Mouse (Mus musculus) intestine, postnatal 0 days (tissue): ENCODE data around the gene Fv1. TPM values are rescaled to one million over a fixed set of nuclear protein-coding genes. Genes with fewer than 3 reads are reported as not detected.
A peak's percentile ranks its signal among the peaks of the same experiment; 100 is the strongest.
"Not testable (repeated sequence)": the region's sequence is repeated elsewhere in the genome, so short reads cannot be mapped to it uniquely, and the experiment has no call there.

Experiments
- ATAC-seq: fragments of 200-750 bp; cut with Nextera tagmentation; 2 replicates; pipeline ENCODE4 v1.8.0; 2017; ENCODE audit warnings: mild to moderate bottlenecking, moderate TSS enrichment, moderate library complexity
- H3K27ac ChIP-seq: fragments of 300-500 bp; sonication (generic); 2 replicates; pipeline ENCODE4 v1.5.1; 2014; ENCODE audit warnings: mild to moderate bottlenecking, low read depth, low read length, moderate library complexity
- H3K27me3 ChIP-seq: fragments of 300-500 bp; sonication (generic); replicated peaks from 2 replicates; pipeline ENCODE4 v1.6.1; 2014; ENCODE audit warnings: low read length, mixed read lengths; ENCODE audit not compliant: control insufficient read depth, insufficient read depth
- H3K36me3 ChIP-seq: fragments of 300-500 bp; sonication (generic); 2 replicates; pipeline ENCODE4 v1.6.1; 2014; ENCODE audit warnings: mild to moderate bottlenecking, moderate library complexity; ENCODE audit not compliant: control insufficient read depth, insufficient read depth
- H3K4me1 ChIP-seq: fragments of 300-500 bp; sonication (generic); replicated peaks from 2 replicates; pipeline ENCODE4 v1.6.1; 2014; ENCODE audit warnings: antibody characterized with exemption, low read length, mixed read lengths; ENCODE audit not compliant: control insufficient read depth, insufficient read depth
- H3K4me2 ChIP-seq: fragments of 300-500 bp; sonication (generic); replicated peaks from 2 replicates; pipeline ENCODE4 v1.6.1; 2014; ENCODE audit warnings: low read depth, mild to moderate bottlenecking, moderate library complexity
- H3K4me3 ChIP-seq: fragments of 300-500 bp; sonication (generic); 2 replicates; pipeline ENCODE4 v1.5.1; 2014; ENCODE audit warnings: low read depth, low read length
- H3K9ac ChIP-seq: fragments of 300-500 bp; sonication (generic); 2 replicates; pipeline ENCODE4 v1.6.1; 2014; ENCODE audit warnings: mild to moderate bottlenecking, low read depth, low read length
- H3K9me3 ChIP-seq: fragments of 300-500 bp; sonication (generic); 2 replicates; pipeline ENCODE4 v1.6.1; 2016; ENCODE audit warnings: mixed run types; ENCODE audit not compliant: control insufficient read depth
- CTCF ChIP-seq: sonication (generic); IDR thresholded peaks from 2 replicates; pipeline ENCODE4 v1.5.1; 2016; ENCODE audit warnings: low read depth, mild to moderate bottlenecking, control low read depth, antibody characterized with exemption, moderate library complexity
- WGBS: fragments of 180-500 bp; shearing (Covaris S2); extraction: QIAGEN DNeasy Blood & Tissue Kit; methylation state at CpG from one replicate; pipeline ENCODE4 v1.1.7; 2014; 5-methylcytosine and 5-hydroxymethylcytosine counted together
- polyA plus RNA-seq: library from polyadenylated mRNA; unstranded; fragments of >200 nt; fragmentation: Nextera tagmentation; extraction: Ambion mirVana; gene quantifications from 2 replicates; pipeline ENCODE4 v1.2.1, GENCODE M21; 2015

The Fv1 gene
- 1.3 and 1.8 TPM in 2 replicates for polyA plus RNA-seq

DNA sequence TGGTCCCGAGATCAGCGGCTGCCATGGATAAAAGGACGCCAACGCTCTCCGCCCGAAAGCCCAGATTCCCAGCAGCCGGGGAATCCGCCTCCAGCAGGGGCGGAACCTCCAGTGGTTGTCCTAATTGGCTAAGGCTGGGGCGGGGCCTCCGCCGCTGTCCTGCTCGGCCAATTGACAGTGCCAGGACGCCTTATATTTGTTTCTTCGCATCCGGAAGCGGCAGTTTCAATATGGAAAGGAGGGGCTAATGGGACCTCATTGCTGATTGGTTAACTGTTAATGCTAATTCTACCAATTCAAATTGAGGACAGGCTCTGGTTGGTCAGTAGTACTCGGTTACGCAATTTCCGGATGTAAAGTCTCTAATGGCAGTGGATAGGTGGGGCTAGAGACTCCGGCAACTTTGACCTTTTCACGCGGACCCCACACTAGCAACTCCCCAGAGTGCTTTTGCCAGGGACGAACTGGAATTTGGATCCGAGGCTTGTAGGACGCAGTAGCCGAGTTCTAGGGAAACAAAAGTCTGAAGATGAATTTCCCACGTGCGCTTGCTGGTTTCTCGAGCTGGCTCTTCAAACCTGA lies at the start of gene Fv1, which contains the start of gene Miip:
Fv1 (plus strand) TSS at position 530 of the 582 bp plus-strand sequence.
Miip (minus strand) TSS at position 367 of the 582 bp plus-strand sequence.
- Histone ChIP-seq H3K4me1 (peaks cover 3% of the 10 kb centered on the region; the same call in 1 of the 2 replicates), H3K9ac (peak within 1 kb of the TSS; percentile 57), H3K9me3 (no peaks in the 10 kb centered on the region), H3K36me3 (peaks cover 27% of the 10 kb centered on the region; the same call in 1 of the 2 replicates), H3K4me3 (peak within 1 kb of the TSS; percentile 77), H3K27ac (peak within 1 kb of the TSS; percentile 65; the same call in 1 of the 2 replicates), H3K27me3 (no peaks in the 10 kb centered on the region), H3K4me2 (peak within 1 kb of the TSS; percentile 88)
- peak; percentile 35 for TF ChIP-seq CTCF
- ATAC-seq, result peak; percentile 99
- WGBS, result under 1% methylated on average over 30 of the region's 30 CpGs

DNA sequence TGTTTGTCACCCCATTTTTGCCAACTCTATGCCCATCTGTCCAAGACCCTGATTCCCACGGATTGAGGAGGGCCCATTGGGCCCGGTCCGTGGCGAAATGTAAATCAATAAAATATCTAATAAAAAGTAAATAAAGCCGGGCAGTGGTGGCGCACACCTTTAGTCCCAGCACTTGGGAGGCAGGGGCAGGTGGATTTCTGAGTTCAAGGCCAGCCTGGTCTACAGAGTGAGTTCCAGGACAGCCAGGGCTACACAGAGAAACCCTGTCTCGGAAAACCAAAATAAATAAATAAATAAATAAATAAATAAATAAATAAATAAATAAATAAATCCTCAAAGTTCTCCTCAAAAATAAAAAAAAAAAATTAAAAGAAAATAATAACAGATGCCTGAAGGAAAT lies 49.1 kb upstream of the Fv1 start:
- peaks cover 24% of the 10 kb centered on the region for H3K9me3 ChIP-seq
- H3K36me3 ChIP-seq, H3K4me3 ChIP-seq, H3K27me3 ChIP-seq, ATAC-seq, H3K27ac ChIP-seq, H3K4me2 ChIP-seq, H3K9ac ChIP-seq, H3K4me1 ChIP-seq: not testable (repeated sequence)
- 80% methylated on average over 7 of the region's 7 CpGs for WGBS

DNA sequence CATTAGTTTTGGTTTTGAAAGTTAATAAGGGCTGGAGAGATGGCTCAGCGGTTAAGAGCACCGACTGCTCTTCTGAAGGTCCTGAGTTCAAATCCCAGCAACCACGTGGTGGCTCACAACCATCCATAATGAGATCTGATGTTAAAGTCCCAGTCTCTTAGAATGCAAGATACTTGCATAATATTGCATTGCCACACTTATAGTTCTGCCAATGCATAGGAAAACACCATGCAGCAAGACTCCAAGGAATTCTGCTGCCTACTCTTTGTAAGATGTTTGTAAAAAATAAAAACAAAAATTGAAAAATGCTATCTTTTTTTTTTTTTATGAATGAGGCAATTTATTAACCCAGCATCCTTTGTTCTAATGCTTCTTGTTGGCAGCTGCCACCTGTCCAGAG lies 47.4 kb upstream of the Fv1 start:
- not testable (repeated sequence) for H3K4me2 ChIP-seq, ATAC-seq, H3K4me1 ChIP-seq, H3K9ac ChIP-seq, H3K27me3 ChIP-seq, H3K27ac ChIP-seq, H3K4me3 ChIP-seq
- peaks cover 36% of the 10 kb centered on the region for H3K9me3 ChIP-seq
- 89% methylated on average over 3 of the region's 3 CpGs for WGBS
- H3K36me3 ChIP-seq, result peaks cover 14% of the 10 kb centered on the region

DNA sequence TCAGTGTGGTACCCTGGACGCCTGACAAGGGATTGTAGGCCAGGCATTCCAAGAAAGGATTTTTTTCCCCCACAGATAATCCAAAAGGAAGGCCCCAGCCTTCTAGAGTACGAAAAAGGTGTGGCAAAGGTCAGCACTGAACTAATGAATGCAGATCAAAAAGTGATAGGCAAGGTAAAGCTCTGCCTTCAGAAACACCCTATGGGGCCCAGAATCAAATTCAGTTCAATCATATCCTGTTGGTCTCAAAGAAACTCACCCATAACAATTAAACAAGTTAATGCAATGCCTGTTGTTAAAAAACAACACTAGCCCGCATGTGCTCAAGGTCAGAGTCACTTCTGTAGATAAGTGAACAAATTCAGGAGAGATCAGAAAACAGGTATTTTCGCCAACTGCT lies 44.4 kb upstream of the Fv1 start:
- H3K9me3 ChIP-seq, result peaks cover 51% of the 10 kb centered on the region
- no peak overlapping the region for H3K4me3 ChIP-seq
- no peak overlapping the region for H3K27ac ChIP-seq
- H3K36me3 ChIP-seq, result peaks cover 41% of the 10 kb centered on the region
- no peak for ATAC-seq
- H3K27me3 ChIP-seq, result no peaks in the 10 kb centered on the region
- H3K9ac ChIP-seq, result no peak overlapping the region
- no peak overlapping the region for H3K4me2 ChIP-seq
- TF ChIP-seq CTCF, result no peak
- WGBS, result 91% methylated on average over 4 of the region's 4 CpGs
- H3K4me1 ChIP-seq, result no peaks in the 10 kb centered on the region

DNA sequence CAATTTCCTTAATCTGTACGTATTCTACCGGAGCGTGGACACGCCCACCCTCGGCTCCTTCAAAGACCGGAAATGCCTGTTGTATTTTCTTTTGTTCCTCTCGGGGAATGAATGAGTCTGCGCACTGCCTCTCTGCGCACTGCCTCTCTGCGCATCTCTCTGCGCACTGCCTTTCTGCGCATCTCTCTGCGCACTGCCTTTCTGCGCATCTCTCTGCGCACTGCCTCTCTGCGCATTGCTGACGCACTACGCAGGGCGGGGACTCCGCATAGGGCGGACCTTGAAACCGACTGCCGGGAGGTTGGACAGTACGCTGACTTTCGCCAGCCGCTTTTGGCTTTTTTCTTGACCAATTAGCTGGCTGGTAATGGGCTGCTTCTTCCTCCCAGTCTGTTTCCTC lies 29.5 kb upstream of the Fv1 start:
- not testable (repeated sequence) for H3K27ac ChIP-seq, H3K4me3 ChIP-seq, H3K4me1 ChIP-seq, H3K9ac ChIP-seq, ATAC-seq, H3K9me3 ChIP-seq, H3K4me2 ChIP-seq, H3K36me3 ChIP-seq, H3K27me3 ChIP-seq
- WGBS, result over 99% methylated on average over 12 of the region's 26 CpGs

DNA sequence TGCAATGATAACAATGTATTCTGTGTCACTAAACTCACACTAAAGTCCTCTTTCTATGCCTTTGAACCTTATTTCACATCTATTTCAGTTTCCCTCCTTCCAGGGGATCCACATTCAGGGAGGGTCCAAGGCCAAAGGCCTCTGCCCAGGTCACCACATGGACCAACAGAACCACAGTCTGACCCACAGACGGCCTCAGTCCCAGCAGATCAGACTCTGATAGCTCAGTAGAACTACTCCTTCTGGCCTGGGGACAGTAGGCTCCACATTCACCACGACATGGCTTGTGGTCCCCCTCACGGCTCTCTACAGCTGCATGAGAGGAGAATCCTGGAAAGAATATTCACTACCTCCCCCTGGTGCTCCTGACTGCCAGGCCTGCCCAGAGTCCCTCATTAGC lies 25.9 kb upstream of the Fv1 start:
- Histone ChIP-seq H3K36me3 (peaks cover 10% of the 10 kb centered on the region), H3K9me3 (0 out of 2 replicates have a peak, but pooled peaks cover 6% of the 10 kb centered on the region), H3K27me3 (no peaks in the 10 kb centered on the region), H3K4me2 (no peak overlapping the region), H3K9ac (no peak overlapping the region), H3K4me3 (no peak overlapping the region), H3K27ac (no peak overlapping the region), H3K4me1 (no peaks in the 10 kb centered on the region; the same call in 1 of the 2 replicates)
- 97% methylated on average over 3 of the region's 3 CpGs for WGBS
- no peak for ATAC-seq
- TF ChIP-seq CTCF, result no peak
